Mouse (Mus musculus) cerebellum, postnatal 36 days (tissue): ENCODE results near the gene Mid2.
"Not testable (repeated sequence)": the region's sequence is repeated elsewhere in the genome, so short reads cannot be mapped to it uniquely, and the experiment has no call there.

ENCODE experiments used
- DNase-seq, 2 experiments: peaks; one replicate each; pipeline ENCODE4 v3.0.0; 2021 to 2022; ENCODE audit warnings: mixed read lengths in 2 of 2

Mid2 gene

DNA sequence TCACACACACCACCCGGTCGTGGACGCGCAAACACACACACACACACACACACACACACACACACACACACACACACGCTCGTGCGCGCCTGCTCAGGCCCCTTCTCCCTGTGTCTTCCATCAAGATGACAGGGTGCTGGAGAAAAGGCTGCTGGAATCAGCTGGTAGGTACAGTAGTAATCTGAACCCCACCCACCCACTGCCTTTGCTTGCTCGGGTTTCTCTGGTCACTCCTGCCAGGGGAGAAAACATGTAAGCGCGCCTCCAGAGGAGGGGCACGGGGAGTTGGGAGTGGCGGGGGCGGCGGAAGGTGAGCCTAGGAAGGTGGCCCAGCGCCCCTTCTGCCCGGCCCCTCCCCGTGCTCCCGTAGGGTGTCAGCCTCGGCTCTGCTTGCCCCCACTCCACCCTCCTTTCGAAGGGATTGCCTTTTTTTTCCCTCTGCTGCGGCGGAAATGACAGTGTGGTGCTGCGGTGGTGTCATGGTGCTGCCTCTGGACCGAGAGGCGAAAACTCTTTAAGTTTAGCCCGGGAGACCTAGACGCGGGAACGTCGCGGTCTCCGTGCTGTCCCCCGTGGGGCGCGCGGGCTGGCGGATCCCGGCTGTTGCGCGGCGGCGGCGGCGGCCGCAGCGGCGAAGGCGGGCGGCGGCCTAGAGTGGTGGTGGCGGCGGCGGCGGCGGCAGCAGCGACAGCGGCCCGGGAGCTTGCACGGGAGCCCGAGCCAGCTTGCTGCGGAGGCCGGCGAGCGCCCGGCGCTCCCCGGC, at the start of gene Mid2:
Gene Mid2, plus strand, starts transcription at position 121 of the 763 bp plus-strand sequence.
- DNase-seq, result peak; percentile 37 to 48

DNA sequence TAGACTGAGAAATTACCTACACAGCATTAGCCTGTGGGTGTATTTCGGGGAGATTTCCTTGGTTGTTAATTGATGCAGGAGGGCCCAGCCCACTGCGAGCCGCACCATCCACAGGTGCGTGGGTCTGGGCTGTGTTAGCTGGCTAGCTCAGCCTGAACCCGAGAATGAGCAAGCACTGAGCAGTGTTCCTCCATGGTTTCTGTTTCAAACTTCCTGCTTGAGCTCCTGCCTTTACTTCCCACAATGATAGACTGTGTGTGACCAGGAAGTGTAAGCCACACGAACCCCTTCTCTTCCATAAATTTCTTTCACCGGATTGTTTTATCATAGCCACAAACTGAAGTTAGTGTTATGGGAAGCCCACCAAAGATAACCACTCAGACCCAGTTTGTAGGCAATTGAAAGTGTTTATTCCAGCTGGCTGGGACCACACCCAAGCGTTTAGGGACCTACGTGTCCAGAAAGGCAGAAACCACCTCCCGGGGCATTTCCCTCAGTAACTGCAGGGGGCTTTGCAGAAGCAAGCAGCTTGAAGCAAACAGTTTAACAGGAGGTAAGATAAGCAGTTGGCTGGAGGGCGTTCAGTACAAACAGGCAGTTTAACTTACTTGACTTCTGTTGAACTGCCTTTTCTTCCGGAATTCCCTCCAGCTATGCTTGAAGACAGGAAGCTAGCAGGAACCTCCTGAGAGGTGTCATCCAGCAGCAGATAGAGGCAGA, 39.4 kb upstream of the Mid2 start:
- no peak for DNase-seq

DNA sequence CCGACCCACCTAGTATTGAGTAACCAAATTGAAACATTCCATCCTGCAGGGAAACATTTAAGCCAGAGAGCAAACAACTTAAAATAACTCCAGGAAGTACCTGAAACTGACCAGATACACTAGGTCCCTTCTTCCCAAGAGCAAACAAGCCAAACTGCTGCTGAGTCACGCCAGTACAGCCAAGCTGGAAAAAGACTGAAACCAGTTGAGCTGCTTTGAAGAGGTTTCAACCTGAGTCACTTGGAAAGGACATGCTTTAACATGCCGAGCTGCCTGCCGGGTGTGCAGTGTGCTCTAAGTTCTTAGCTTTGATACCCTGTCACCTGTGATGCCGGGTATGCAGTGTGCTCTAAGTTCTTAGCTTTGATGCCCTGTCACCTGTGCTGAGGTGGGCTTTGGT, 26.4 kb upstream of the Mid2 start:
- DNase-seq, result no peak

DNA sequence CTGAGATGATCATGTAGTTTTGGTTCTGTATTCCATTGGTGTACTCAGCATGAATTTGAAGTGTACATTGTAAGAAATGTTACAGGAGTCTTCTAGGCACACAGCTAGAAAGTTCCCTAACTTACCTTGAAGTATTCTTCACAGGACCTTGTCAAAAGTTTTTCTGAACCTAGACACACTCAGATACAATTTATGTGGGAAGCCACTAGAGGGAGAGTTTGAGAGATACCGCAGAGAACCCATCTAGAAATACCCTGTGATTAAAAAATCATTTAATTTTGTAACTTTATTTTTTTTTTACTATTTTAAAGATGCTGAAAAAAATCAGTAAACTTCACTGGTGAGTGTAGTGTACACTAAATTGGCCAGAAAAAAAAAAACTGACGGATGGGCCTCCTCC, 24.8 kb upstream of the Mid2 start:
- no peak for DNase-seq

DNA sequence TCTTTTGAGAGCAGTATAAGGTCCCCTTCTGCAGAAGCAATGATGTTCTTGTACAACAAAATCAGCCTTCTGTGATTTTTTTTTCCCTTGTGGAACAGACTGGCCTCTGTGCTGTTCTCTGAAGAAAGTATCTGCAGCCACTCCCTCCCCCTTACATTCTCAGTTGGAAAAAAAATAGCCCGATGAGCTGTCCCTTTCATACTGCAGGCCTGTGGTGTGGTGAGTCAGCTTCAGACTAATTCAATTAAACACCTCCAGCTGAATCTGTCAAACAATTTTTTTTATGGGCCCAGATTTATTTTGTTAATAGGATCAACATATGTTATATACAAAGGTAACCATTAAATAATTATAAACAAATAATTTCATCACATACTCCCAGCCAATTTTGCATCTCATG, 3.7 kb upstream of the Mid2 start:
- DNase-seq, result no peak

DNA sequence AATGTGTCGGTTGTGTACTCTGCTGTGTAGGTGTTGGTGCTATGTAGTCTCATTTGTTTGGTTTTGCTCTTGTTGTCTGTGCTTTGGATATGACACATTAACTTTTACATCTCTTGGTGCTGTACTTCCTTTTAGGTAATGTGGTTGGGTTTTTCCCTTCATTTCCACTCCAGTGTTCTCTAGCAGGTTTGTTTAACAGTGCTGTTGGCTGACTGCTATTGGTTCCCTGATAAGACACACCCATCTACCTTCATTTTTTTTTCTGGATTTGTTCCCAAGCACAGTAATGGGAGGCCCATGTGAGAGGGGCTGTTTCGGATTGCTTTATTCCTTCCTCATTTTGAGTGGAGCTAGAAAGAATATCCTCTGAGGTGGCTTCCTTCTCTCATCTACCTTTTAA, 883 bp upstream of the Mid2 start:
- no peak for DNase-seq

DNA sequence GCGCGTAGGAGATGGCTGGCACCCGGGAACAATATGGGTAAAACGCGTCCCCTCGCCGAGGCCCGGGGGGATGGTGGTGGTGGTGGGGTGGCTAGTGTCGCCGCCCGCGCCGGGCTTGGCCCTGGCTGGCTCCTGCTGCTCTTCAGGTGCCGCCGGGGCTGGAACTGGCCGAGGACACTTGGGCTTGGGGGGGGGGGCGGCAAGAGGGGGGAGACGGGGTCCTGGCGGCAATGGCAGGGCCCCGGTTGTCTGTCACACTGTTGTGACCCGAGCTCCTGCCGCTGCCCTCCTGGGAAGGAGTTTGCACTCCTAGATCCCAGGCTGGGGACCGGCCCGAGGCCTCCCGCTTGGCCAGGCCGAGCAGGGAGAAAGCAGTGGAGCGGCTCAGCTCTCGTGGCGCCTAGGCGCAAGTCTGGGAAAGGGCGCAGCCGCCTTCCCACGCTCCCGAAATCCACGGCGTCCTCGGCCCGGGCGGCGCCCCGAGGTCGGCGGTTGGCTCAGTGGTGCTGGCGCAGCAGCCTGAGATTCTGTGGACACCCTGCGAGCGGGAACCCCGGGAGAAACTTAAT, 927 bp downstream of the Mid2 start:
- DNase-seq, result peak; percentile 31 to 37

DNA sequence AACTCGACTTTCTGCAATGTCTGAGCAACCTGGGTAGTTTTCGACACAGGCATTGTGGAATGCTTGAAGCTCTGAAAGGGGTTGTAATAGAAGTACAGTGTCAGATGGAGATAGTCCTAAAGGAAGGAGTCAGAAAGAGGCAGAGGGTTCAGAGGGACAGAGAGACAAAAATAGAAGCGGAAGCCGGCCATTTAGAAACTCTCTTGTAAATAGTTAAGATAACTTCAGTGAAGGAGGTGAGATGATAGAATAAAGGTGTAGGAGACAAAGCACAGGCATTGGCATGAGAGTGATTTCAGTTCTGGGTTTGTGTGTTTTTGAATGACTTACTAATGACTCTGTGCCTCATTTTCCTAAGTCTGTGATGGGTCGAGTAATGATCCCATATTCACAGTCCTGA, 11.0 kb downstream of the Mid2 start:
- DNase-seq, result no peak

DNA sequence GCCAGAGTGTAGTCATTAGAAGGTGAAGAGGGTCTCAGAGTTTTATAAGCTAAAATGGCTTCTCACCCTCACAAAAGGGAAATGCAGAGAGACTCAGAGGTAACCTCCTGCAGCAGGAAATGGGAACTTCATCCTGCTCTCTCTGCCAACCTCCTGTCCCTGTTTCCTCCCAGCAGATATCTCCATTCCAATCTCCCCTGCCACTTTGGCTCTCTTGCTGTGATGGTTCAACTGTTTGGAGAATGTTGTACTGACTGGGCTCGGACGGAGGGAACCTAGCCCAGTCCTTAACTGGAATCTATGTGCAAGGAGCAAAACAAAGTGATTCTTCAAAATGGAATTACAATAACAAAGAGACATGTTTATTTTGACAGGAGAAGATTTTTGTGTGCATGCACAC, 23.9 kb downstream of the Mid2 start:
- no peak for DNase-seq

DNA sequence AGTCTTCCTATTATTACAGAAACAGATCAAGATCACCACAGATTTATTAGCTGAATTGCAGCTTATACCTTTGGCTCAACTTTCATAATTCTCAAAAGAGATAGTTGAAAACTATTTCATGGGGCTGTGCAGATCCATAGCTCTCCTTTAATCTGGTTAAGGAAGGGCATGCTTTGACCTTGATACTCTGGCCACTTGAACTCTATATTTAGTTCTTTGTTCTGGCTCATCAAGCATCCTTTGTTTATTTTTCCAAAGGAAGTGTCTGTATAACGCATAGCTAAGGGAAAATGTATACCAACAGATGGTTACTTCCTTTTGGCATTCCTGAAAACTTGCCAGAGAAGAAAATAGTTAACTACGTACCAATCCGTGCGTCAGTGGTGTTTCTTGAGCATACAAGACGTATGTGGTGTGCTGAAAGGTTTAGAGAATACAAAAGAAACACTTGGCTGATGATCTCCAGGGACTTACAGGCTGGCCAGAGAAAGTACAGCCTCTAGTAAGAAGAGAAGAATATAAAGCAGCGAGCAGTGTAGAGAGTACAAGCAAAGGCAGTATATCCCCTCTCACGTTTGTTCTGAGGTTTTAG, 33.6 kb downstream of the Mid2 start:
- not testable (repeated sequence) for DNase-seq

DNA sequence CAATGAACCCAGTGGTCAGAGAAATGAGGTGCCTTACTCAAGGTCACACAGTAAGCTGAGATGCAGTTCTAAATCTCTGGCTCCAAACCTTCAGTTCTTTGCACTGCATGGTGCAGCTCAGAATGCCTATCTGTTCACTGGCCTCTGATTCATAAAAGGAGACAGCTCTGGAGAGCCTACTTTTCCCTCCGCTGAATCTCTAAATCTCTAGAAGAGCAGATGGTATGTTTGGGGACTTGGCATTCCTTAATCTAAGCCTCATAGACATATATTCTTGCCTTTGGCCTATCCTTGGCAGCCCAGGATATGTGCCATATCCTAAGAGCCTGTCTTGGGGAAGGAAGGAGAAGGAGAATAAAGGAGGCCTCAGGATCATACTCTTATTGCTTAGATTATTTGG, 38.8 kb downstream of the Mid2 start:
- no peak for DNase-seq

DNA sequence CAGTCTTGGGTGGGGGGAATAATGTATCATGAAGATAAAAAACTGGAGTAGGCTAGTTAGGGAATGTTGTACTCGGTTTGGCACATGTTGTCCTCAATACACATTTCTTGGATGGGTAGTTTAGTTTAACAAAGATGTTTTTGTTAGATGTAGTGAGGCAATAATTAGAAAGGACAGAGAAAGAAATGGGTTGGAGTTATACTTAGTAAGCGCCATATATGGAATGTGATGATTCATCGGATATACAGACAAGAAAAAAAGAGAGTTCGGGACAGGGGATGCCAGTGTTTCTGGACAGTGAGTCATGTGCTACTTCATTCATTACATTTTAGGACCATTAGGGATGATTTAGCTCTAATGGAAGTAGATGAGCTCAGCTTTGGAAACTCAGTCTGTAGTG, 41.7 kb downstream of the Mid2 start:
- DNase-seq, result no peak

DNA sequence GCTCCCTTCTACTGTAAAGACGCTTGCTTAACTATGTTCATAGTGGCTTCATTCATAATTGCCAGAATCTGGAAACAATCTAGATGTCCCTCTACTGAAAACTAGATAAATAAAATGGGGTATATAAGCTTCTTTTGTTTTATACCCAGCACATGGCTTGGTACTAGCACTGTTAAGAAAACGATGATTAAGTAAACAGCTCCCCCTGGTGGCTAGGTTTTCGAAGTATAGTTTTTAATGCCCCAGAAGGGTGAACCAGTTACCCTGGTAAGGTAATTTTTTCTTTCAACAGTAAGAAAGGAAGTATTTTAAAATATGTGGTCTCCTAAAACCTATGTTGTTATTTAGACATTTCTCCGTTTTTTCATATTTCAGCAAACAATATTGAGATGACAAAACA, 58.0 kb downstream of the Mid2 start:
- peak in 1 of 2 experiments; percentile 19 for DNase-seq

DNA sequence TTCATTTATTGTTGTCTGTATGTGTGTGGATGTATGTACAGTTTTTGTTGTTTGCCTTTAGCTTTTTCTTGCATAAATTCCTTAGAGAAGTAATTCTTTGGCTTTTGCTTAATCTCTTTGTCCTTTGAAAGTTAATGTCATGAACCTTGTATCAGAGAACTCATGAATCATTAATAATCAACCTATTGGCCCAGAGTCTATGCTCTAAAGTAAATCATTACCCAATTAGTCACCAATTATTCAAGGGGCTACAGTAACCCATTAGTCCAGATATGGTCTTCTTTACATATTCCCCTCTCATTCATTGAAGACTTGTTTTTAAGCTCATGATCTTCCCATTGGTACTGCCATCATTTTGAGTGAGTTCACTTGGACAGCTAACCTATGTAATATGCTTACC, 74.6 kb downstream of the Mid2 start:
- DNase-seq, result no peak

DNA sequence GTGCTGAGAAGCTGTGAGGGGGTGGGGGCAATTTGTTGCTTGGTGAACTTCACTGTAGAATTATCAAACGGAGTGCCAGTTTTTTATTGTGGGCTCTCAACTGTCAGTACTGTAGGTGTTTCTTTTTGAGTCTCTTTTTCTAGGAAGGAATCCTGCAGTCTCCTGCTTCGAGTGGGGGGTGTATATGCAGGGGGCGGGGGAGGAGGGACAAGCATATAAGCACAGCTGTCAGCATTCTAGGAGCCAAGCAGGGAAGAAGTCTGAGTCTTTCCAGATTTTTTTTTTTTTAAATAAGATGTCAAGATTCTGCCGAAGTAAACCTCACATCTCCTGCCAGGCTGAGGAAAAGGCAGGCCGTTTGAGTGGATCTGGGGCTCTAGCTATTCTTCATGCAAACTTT, 78.8 kb downstream of the Mid2 start:
- DNase-seq, result no peak

DNA sequence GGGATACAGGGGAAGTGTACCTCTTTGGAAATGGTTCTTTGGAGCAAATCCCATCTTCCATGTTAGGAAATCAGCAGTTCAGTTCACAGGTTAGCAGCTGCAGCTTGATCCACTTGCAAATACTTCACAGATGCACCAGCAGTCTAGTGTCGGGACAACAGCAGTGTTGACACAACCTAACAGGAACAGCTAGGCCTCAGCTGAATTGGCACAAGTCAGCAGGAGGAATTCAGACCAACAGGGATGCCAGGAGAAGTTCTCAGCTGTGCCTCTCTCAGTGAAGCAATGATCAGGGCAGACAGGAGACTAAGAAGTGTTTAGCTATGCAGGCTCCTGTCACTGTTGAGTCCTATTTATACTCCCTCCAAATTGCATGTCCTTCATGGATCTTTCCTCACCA, 105.4 kb downstream of the Mid2 start:
- no peak for DNase-seq

DNA sequence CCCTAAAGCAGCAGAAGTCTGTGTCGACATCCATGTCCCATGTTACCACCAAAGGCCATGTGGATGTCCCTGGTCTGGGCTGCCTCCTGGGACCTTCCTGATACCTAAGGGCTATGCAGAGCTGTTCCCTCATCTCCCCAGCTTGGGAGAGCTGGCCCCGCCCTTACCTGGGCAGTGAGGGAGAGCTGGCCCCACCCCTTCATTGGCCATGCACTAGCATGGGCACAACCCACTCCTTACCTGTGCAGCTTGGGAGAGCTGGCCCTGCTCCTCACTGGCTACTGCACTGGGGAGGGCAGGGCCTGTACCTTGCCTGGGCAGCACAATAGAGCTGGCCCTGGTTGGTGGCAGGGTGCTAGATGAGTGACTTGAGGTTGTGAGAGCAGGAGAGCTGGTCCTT, 140.9 kb downstream of the Mid2 start:
- no peak for DNase-seq

DNA sequence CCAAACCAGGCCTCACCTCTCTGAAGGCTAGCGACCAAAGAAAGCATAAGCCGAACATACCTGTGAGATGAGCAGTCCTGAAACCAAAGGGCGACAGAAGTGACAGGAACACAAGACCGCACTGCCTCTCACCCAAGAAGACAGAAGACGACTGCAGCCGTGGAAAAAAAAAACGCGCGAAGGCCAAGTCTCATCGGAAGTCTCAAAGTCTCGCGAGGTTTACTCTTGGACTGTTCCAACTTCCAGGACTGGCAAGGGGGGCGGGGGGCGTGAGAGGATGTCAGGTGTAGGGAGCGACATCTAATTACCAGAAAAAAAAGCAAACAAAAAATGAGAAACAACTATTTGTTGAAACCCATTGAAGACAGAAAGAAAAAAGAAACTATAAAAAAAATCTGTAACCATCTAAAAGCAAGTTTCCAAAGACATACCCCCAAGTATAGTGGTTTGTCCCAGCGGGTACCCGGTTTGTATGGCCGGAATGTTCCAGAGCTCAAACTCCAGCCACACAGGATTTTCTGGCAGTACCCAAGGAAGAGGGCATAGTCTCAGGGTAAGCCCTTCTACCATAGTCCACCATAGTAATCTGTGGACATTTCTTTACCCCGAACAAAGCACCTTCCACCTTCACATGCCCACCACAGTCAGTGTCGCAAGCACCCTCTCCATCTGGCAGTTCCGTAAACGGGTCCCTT, 149.1 kb downstream of the Mid2 start, which contains the start of gene Tex13b:
Gene Tex13b, minus strand, starts transcription at position 122 of the 695 bp plus-strand sequence.
- no peak for DNase-seq
